Mouse (Mus musculus) heart, postnatal 10 days (tissue): ENCODE measurements at regions not wholly inside any gene's neighbourhood (a gene's known extent, or its start where the extent isn't known, plus 50 kb on each side); places are given as distances from the start of the nearest gene placed in this dataset.

ENCODE experiments used
- DNase-seq, 2 experiments: peaks; one replicate each; pipeline ENCODE4 v3.0.0; 2021
- intact Hi-C: fragments of 180-260 bp; cut with DNase I; formaldehyde crosslinking; loops from one replicate; pipeline ENCODE4 v1.15.1; 2025

- peak; percentile 2 to 4 for DNase-seq
- intact Hi-C loops = no loop called here
Observed at GRCm38 (mm10) chr1:27062311-27062710, 375.1 kb upstream of the 4931408C20Rik start.
